Mouse (Mus musculus) liver (tissue): ENCODE data around the gene Amd1.
A peak's percentile ranks its signal among the peaks of the same experiment; 100 is the strongest.

Experiments used
- DNase-seq: peaks from one replicate; pipeline ENCODE4 v3.0.0-alpha.2; 2020; ENCODE audit warnings: mixed read lengths

The Amd1 gene

DNA sequence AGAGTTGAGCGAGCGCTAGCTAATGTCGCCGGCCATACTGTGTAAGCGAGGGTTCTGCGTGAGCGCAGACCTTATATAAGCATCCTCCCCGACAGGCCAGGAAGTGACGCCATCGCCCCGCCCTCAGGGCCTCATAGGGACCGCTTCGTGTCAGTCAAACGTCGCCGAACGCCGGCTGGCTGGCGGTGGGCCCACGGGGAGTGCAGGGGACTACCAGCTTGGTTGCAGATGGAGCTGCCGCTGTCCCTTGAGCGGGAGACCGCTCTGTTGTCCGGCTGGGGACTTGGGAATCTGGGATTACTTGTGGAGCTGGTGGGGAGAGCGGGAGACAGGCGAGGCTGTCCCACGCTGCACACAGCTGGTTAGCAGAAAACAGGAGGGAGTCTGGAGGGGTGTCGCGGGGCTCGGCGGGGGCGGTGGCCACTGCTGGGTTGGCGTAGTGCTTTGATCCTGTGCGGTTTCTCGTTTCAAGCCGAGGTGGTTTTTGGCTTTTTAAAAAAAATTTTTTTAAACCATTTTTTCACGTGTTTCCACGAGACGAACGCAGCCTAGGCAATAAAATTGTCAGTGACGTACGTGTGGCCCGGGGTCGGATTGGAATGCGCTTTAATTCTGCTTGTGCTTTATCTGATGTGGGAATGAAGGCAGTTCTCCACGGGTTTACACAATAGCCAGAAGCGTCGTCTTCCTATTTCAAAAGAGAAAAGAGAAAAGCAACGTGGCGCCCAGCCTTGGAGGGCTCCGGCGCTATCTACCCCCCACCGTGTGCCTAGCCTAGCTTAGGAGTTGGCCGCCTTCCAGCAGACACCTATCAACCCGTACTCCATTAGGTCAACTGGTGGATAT, at the start of gene Amd1:
Gene Amd1 (minus strand): TSS at position 47 of the 846 bp plus-strand sequence.
- peak; percentile 100 for DNase-seq

DNA sequence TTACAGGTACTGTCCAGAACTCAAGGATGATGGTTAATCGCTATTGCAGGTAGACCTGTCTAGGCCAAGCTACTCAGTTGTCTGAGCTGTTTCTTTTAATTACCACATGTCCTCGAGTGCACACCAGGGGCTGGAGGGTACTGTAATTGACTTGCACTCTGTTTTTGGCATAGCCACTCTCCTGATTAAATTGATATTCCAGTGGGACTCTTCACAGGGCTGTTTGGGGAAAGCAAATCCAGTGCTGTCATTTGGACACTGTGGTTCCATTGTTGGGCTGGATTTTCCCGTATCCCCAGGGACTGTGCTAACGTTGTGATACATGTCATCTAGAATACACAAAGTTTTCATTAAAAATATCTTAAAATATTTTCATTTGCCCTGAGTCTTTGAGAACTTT, 49.2 kb upstream of the Amd1 start:
- no peak for DNase-seq

DNA sequence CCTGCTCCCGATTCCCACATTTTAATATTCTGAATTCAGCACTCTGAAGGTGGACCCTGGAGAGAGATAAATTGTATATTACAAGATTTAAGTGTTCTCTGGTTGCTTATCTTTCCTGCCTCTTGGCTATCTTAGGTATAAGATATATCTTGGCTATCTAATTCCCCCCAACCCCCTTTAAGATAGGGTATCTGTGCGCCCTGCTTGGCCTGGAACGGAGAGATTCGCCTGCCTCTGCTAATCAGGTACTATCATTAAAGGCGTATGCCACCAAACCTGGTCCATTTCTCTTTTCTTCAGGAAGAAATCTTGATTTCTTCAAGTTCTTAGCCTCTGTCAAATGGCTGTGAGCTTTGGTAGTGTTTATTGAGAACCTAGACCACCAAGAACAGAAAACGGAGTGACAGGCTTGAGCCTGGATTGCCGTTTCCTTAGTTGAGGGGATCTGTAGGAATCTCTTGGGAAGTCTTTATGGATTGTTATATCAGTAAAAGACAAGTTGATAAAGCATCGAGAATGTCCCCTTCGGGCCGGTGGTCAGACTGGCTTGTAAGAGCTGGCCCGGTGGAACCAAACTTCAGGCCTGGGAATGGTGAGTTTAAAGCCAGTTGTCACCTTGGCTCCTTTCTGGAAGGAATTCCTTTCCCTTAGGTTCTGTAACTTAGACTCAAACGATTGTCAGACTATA, 48.4 kb upstream of the Amd1 start:
- peak; percentile 35 for DNase-seq

DNA sequence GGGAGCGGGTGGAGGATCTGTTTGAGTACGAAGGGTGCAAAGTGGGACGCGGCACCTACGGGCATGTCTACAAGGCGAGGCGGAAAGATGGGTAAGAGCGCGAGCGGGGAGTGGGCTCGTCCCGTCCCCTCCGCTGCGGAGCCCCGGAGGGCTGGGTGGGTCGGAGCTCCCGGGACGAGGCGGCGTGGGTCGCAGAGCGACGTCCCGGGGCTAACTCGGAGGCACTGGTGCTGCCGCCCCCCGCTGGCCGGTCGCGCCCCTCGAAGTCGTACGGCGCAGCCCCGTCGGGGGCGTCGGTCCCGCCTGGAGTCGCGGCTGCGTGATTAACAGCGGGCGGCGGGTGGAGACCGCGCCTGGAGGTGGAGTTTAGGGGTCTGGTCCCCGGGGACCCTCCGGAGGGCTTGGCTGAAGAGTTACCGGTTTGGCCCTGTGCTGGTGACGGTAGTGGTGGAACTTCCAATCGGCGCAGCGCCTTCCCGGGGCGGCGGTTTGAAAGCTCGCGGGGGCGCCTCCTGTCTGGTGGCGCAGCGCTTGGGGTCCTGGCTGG, 47.7 kb upstream of the Amd1 start:
- peak; percentile 67 for DNase-seq

DNA sequence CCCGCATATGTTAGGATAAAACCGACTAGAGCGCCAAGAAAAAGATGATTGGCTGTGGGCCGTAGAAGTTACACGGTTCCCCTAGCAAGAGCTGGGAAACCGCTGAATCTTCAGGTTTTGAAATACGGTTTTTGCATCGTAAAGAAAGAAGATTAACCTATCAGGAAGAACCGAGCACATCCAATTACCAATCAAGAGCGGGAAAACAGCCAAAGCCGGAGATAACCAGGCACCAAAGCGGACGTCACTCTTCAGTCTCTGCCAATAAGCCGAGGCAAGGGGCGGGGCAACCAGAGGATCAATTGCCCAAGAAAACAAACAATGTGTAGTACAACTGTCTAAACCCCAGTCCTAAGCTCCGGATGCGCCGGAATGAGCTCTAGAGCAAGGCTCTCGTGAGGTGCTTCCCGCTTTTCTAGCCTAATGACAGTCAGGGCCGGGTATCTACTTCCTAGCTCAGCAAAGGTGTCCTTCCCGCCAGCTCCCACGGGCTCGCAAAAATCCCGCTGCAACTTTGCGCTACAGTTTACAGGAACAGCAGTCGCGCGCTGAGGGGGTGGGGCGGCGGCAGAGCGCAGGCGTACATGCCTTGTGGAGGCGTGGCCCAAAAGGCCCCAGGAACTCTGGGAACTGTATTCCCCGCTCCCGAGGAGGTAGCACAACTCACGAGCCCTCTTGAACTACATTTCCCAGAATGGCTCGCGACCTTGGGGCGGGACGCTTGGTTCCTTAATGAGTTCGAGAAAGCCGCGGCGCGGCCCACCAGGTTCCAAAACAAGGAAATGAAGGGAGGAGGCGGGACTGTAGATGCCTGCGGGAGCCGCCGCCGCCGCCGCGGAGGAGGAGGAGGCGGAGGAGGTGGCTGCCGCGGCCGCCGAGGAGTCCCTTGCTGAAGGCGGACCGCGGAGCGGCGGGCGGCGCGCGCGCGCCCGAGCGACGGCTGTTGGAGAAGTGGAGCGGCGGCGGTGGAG, 46.9 kb upstream of the Amd1 start:
- peak; percentile 98 for DNase-seq

DNA sequence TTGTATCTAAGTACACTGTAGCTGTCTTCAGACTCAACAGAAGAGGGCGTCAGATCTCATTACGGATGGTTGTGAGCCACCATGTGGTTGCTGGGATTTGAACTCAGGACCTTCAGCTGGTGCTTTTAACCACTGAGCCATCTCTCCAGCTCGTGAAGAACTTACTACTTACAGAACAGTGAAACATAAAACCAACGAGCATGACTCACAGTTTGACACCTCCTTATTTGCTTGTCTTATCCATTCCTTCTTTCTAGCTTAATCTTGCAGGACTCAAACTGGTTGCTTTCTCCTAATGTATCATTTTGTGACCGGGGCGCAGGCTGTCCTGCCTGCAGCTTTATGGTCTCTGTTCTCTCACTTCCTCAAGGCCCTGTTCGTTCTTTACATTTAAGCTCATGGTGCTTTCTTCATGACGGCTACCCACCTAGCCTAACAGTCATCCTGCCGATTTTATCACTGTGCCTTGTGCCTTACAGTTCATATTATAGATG, 45.5 kb upstream of the Amd1 start:
- no peak for DNase-seq

DNA sequence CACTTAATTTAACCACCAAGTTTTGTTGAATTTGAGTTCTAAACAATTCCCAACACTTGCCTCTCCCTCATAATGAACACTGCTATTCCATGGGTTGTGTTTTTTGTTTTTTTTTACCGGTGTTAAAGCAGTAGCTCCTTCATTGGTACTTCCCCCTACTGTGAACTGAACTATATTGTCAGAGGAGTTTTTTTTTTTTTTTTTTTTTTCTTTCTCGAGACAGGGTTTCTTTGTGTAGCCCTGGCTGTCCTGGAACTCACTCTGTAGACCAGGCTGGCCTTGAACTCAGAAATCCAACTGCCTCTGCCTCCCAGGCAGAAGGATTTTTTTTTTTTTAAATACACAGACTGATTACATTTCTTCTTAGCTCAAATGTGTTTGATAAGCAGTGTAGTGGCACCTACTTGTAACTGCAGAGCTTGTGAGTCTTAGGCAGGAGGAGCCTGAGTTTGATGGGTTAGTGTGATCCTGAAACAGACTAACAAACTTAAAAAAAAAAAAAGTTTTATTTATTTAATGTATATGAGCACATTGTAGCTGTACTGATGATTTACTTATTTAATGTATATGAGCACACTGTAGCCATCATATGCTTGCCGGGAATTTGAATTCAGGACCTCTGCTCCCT, 44.9 kb upstream of the Amd1 start:
- DNase-seq = no peak

DNA sequence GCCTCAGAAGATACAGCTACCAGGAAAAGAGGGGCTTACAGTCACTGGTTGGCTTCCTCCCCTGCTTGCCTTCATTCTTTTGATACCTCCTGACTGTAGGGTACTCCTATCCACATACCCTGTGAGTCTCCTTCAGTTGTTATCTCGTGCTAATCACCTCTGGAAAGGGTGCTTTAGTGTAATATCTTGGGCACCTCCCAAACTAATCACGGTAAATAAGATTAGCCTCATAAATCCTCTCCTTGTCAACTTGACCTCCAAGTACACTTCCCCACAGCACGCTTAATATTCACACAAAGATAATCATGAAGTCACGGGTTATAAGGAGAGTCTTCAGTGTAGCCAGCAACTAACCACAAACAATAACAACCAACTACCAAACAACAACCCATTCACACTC, 40.0 kb upstream of the Amd1 start:
- no peak for DNase-seq

DNA sequence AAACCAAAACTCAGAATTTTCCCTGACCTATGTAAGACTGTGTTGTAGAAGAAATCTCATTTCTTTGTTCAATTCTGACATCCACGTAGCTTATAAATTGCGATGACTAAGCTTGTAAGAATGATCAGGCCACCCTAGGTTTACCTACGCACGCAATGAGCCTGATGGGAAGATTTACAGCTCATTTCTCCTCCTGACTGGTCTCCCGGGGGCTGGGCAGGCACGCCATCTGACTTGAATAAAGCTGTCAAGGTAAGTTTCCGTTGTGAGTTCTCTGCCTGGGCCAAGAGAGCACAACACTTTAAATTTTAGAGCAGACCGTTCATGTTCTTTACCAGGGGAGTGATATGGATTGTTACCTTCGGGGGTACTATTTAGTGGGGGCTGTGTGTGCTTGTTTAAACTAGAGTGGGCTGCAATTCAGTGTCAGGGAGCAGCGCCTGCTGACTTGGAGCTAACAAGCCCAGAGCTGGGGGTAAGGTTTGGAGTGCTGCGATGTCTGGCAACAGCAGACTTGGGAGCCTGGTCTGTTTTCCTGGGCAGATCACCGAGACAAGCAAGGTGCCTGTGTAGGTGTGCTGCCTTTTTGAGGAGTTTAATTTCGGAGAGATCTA, 37.5 kb upstream of the Amd1 start, which contains the start of gene Cdk19:
Gene Cdk19 (plus strand): TSS at position 214 of the 614 bp plus-strand sequence.
- no peak for DNase-seq

DNA sequence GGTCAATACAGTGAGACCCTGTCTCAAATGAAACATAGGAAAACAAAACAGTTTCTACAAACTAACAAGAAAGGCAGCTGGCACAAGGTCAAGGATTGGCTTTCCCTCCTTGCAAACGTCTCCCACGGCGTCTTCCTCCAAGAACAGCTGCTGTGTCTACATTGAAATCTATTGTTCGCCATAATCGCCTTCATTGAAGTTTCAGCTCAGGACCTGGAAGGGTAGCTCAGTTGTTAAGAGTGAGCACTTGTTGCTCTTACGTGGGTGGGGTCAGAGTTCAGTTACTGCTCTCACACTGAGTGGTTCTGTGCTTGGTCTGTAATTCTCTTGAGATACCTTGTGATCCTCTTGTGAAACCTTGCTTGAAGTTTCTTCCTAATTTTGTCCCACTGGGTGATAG, 30.9 kb upstream of the Amd1 start:
- DNase-seq = no peak

DNA sequence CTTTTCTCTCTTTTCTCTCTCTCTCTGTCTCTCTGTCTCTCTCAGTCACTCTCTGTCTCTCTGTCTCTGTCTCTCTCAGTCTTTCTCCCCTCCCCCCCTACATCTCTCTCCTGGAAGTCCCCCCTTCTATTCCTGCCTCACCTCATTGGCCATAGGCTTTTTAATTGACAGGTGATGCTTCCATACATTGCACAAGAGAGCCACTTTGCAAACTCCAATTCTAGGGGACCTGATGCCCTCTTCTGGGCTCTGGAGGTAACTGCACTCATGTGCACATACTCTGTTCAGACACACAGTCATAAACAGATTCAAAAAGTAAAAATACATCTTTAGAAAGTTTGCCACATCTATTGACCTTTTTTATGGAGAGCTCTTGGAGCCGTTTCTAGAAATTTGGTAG, 28.3 kb upstream of the Amd1 start:
- DNase-seq = no peak

DNA sequence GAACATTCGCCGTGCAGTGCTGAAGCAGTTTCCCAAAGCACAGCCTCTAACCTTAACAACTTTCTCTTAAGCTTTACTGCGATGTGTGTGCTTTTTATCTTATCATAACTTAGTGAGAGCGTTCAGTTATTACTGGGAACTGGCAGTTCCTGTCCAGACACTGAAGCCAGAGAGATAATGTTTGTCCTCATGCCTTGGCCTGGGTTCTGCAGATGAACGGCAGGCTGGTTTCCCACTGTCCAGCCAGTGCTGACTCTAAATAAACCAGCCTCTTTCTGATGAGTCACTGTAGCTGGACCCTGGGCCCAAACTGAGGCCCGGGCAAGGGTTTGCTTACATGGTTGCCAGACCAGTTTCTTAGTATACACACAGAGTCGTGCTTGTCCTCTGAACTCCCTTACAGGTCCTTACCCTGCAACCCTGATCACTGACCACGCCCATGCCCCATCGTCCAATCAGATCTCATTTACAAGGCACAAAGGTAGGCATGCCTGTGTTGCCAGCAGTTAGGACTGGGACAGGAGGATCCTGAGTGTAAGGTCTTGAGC, 26.1 kb upstream of the Amd1 start:
- peak; percentile 89 for DNase-seq

DNA sequence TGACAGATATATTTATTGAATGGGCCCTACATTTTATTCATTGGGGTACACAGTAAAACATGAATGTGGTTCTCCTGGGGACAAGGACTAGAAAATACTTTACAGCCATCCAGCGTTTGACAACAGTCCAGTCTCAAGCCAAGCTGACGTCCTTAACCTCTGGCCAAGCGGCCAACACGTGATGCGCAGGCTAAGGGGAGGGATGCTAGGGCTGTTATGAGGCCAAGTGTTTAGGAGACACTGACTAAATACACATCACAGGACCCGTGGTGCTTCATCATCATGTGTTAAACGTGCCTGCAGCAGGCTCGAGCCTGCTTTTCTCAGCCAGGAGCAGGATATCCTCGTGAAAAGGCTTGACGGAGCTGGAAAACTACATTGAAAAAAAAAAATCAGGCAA, 18.3 kb upstream of the Amd1 start:
- no peak for DNase-seq

DNA sequence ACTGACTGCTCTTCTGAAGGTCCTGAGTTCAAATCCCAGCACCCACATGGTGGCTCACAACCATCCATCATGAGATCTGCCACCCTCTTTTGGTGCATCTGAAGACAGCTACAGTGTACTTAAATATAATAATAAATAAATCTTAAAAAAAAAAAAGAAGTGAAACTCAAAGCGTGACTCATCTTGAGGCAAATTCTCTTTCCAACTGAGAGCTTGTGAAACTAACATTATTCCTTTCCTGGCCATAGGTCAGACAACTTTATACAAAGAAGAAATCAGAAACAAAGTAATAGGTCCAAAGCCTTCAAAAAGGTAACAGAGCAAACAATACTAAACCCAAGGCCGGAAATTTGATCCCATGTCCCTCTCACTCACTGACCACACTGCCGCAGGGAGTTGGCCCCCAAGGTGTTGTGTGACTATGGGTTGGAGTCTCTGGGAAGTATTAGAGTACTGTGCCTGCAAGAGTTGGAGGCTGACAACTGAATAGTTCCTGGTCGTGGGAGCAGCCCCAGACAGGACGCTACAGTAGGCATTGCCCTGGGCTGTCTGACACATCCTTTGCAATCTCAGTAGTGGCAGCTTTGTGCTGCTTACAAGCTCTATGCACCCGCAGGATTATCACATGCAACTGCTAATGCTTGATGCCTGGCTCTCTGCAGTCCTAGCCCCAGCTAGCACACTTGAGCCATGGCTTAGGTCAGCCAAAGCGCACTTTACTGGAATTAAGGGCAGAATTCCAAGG, 15.0 kb upstream of the Amd1 start:
- DNase-seq = no peak

DNA sequence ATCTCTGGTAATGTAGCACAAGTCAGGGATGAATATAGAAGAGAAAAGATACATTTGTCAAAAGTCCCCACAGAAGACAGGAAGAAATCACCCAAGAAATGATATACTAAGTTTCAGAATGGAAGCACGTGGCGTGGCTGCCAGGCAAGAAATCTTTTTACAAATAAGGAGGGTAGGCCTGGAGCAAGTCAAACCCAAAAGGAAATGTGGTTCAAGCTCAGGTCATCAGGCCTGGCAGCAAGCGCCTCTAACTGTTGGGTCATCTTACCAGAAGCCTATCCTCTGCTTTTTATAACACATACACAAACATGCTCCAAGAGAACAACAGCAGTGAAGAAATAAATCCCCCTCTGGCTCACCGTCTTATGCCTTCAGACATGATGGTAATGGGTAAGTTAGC, 10.8 kb upstream of the Amd1 start:
- no peak for DNase-seq

DNA sequence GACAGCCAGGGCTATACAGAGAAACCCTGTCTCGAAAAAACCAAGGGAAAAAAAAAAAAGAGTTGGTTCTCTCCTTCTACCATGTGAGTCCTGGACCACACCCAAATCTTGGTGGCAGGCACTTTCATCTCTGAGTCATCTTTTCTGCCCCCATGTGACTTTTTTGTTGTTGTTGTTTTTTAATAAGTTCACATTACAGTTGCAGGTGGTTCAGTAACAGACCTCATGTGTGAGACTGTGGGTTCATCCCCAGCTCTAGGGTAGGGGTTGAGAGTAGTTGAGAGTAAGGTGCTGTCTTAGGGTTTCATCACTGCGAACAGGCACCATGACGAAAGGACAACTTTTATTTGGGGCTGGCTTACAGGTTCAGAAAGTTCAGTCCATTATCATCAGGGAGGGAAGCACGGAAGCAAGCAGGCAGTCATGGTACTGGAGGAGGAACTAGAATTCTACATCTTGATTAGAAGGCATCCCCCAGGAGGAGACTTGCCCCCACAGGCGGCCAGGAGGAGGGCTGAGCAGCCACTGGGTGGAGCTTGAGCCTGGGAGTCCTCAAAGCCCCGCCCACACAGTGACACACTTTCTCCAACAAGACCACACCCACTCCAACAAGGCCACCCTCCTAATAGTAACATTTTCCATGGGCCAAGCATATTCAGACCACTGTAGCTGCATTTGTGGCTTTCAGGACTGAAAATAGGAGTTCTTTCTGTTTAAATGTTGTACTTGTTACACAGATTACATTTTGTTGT, 8.1 kb upstream of the Amd1 start:
- DNase-seq = peak; percentile 92

DNA sequence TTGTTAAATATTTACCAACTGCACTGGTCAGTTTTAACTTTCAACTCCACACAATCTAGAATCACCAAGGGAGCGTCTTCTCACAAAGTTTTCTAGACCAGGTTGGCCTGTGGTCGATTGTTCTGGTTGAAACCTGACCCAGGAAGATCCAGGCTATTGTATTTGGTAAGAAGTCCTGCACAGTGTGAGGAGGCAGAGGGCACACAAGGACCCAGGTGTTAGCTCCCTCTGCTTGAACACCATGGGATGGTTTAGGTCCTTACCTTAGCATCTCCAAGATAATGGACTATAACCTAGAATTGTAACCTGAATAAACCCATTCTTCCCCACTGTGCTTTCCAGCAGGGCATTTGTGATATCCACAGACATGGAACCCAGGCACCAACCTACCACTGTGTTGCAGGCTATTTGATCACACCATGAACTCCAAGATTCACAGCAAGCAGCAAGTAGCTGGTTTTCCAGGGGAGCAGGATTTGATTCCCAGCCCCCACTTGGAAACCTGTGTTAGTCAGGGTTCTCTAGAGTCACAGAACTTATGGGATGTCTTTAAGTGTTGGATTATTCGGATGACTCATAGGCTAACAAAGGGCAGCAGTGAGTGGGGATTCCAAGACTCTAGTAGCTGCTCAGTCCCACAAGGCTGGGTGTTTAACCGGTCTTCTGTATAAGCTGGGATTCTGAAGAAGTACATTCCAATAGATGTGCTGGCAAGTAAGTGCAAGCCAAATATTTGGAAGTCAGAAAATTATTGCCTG, 6.0 kb upstream of the Amd1 start:
- DNase-seq = no peak

DNA sequence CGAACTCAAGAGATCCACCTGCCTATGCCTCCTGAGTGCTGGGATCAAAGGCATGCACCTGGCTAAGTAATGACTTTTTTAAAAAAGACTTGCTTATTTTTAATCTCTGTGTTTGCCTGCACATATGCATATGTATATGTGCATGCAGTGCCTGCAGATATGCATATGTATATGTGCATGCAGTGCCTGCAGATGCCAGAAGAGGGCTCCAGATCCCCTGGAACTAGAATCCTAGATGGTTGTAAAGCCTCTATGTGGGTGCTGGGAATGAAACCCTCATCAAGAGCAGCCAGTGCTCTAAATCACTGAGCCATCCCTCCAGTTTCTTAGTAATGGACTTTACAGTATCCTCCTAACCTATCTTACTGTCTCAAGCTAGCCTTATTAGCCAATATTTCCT, 4.0 kb upstream of the Amd1 start:
- peak; percentile 35 for DNase-seq
